Mouse (Mus musculus): Measurements from ENCODE around the gene Polg.

DNA sequence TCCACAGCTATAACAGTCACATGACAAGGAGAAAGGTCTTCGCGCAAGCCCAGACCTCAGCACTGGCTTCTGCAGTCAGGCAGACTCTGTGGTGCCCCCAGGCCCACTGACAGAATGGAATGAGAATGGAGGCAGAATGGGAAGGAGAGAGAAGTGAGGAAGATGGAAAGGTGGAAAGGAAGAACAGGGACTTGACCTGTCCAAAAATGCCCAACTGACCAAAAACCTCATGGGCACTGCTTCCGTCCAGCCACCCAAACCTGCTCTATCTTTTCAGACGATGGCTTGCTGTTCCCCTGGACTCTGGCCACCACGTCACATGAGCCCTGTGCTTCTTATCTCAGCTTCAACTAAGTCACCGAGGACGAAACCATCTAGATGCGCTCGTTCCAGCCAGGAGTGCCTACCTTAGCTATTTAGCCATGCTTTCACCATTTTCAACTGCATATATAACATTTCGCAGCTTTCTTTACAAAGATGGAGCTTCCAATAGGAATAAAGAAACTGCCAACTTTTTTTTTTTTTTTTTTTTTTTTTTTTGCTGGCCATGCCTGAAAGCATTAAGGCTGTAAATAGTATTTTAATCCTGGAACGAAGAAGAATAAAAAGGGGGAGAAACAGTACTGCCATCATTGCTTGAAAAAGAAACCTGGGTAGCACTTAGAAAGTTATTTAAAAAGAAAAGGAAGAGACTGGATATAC lies 2.6 kb downstream of the Polg start:
- TF ChIP-seq POLR2A (IDR thresholded peaks at IDR 0.05; ENCODE audit: borderline replicate concordance, insufficient read depth, low read length) (no peak), CTCF (IDR thresholded peaks at IDR 0.05; ENCODE audit: borderline replicate concordance, insufficient read depth, low read depth, low read length) (no peak)
